Mouse (Mus musculus): ENCODE measurements around the gene Slc13a3.

The Slc13a3 gene

DNA sequence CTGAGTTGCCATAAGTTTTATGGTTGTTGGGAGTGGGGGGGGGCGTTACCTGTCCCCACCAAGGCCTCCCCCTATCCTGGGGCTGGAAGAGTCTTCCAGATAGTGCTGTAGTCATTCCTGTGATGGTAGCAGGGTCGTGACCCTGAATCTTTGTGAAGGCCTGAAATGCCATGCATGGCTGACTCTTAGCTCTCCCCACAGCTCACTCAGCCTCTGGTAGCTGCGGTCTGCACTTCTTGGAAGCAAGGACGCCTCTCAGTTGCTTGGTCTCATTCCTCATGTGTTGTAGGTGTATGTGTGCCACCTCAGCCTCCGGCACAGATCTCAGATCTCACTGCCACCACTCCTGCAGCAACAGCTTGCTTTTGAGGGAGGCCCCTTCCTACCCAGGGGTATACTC lies 2.8 kb upstream of the Slc13a3 start:
- DNase-seq (ENCODE audit: low spot score in 2 of 2): no peak

DNA sequence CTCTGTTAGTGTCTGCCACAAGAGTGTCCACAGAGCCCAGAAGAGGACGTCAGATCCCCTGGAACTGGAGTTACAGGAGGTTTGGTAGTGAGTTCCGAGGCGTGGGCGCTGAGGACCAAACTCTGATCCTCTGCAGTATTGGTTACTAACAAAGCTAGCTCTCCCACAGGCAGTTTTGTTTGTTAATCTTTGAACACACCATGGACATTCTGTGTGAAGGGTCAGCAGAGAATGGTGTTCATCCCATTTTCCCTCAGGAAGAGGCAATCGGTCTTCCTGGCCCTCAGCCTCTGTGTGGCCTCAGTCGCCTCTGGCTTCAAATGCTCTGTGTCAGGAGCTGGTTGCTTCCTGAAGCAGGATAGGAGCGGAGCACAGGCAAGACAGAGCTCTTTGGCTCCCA lies 2.4 kb upstream of the Slc13a3 start:
- no peak for DNase-seq (ENCODE audit: low spot score in 2 of 2)

DNA sequence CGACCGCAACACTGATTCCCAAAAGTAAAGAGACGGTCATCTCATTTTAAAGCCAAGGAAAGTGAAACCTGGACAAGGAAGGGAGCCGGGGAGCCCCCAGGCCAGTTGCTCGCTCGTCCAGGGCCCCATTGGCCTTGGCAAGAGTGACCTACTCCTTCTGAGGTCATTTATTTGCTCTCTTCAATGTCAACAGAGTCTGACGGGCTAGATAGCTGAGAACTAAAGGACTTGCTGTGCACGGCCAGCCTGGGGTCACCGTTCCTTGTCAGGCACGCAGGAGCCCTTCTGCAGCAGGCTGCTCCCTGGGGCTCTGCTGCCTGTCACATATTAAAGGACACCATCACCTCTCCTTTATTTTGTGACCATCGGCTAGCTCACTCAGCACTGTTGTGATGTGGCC lies 1.1 kb downstream of the Slc13a3 start:
- DNase-seq (ENCODE audit: low spot score in 2 of 2): no peak

DNA sequence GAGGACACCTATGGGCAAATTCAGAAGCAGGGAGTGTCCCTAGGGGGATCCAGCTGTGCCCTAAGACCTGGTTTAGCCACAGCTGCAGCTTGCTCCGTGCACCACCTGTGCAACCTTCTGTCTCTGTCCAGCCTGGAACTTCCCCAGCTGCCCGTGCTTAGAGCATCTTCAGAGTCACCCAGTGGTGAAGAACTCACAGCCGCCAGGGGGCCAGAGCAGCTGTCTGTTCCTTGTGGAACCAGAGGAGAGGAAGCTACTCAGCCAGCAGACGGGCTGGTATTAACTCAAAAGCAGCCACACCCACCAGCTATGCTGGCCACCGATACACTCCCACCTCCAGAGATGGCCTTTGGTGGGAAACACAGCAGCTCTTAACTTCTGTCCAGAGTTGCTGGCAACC lies 2.9 kb downstream of the Slc13a3 start:
- DNase-seq (ENCODE audit: low spot score in 2 of 2): no peak

DNA sequence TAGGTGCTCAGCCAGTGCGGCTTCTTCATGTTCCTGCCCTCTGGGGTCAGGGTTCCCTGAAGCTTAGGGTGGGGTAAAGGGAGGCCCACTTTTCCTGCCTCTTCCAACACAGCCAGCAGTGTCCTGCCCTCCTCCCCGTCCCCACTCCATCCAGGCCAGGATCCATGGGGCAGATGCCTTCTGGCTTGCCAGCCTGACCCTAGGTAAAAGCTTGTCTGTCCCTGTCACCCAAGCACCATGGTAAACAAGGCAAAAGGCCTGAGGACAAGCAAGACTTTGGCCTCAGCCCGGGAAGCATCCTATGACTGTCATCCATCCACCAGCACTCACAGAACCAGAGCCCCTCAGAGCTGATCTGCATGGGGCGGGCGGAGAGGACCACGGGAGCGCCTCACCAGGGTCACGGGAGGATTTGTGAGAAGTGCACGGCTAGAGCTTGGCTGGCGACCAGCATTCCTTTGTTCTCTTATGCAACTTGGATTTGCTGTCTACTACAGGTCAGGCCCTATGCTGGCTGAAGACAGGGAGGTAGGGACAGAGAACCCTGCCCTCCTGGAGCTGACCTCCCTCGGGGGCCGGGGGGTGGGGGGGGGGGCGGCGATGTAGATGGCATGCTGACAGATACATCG lies 5.1 kb downstream of the Slc13a3 start:
- DNase-seq (ENCODE audit: low spot score in 2 of 2): no peak

DNA sequence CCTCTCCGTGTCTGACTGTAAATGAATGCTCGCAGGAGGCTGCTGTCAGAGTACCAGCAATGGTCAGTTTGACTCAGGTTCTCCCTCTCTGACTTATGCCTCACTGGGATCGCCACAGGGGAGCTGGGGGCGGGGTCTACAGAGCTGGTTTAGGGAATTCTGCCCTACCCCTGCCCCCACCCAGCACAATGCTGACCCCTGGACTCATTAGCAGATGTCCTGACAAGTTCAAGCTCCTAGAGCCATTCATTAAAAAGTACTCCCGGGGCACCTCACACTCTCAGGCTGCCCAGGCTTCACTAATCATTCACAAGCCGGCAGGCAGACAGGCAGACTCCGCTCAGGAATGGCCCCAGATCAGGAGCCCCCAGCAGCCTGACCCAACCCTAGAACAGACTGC lies 13.4 kb downstream of the Slc13a3 start:
- no peak for DNase-seq (ENCODE audit: low spot score in 2 of 2)

DNA sequence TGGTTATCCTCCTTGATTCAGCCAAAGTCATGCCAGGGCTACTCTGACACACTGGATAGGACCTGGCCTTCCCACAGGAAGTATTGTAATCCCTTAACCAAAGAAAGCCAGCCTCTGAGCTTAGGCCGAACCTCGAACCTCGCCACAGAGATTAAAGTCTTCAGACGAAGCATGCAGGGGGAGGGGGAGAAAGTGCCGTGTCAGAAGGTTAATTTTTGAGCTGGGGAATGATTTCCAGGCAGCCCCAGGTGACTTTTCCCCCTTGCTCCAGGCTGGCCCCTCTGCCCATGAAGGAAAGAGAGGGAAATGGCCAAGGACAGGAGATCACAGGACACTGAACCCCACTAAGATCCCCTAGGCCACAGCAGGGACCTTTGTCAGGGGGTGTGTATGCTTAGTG lies 14.8 kb downstream of the Slc13a3 start:
- no peak for DNase-seq (ENCODE audit: low spot score in 2 of 2)

DNA sequence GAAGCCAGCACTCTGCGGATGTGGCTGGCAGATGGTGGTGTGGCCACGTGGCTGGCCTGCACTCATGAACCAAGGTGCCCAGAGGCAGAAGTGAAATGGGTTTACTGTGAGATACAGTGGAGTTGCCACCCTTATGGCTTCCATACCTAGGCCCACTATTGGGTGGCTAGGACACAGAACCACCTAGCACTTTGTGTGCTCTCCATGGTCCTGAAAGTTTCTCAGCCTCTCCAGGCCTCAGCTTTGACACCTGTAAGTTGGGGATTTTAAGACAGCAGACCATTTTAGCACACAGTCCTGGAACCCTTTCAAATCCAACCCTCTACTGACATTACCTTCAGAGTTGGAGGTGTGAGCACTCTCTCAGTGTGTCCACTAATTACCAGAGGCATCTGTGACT lies 16.3 kb downstream of the Slc13a3 start:
- DNase-seq (ENCODE audit: low spot score in 2 of 2): no peak

DNA sequence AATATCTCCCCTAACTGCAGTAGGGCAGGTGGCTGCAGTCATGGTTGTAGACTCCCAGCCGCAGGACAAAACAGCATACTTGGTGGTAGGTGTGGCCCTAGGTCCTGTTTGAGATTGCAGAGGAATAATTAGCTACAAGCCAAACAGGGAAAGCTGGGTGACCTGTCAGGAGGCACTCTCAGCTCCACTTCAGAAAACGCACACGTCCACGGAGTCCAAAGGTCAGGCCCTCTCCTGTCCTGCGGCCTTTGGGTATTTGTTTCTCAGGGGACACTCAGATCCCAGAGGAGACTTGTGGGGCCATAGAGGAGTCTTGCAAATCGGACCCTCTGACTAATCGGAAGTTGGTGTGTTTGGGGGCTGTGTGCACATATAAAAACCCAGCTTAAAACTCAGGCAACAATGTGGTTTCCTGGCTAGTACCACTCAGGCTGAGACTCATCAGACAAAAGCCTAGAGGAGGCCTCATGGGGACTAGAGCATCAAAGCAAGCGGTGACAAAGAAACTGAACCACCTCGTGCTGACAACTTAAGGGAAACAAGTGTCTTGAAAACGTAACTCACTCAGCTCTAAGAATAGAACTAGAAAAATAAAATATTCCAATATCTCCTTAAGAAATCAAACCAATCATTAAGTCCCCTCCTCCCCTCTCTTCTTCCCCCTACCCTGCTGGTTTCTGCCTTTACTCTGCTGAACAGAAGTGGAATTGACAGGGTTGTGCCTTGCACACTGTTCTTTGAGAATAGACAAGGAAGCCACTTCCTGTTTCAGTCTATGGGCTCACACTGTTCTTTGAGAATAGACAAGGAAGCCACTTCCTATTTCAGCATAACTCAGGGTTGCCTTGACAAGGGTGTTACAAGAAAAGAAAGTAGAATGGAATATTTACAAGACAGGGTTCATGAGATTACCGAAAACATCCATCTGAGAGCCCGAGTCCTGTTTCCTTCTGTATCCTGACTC lies 20.0 kb downstream of the Slc13a3 start:
- no peak for DNase-seq (ENCODE audit: low spot score in 2 of 2)

DNA sequence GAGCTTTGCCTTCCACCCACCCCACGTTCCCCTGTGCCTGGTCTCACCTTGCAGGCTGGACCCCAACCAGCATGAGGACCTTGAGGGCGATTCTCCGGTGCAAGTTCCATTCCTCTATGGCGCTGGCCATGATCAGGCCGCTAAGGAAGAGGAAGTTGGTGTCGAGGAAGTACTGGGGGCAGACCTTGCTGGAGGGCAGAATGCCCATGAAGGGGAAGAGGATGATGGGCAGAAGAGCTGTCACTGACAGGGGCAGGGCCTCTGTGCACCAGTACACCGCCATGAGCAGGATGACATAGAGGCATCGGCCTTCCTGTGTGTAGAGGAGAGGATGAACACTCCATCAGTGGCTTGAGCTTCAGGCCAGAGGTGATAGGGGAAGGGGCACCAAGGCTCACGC lies 24.6 kb downstream of the Slc13a3 start:
- no peak for DNase-seq (ENCODE audit: low spot score in 2 of 2)

DNA sequence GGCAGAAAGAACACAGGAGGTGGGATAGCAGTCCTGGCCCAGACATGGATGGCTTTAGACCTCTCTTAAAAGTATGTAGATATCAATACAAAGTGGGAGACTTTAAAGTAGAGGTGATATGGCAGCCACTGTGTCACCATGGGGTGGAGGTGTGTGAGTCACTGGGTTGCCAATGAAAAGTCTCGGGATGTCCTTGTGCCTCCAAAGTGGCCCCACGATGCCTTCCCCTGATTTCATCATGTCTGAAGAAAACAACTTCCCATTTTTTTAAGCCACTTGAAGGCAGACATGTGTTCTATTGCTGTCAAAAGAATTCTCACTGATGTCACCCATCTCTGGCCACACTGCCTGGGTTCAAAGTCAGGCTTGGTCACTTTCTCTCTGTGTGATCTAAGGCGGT lies 28.2 kb downstream of the Slc13a3 start:
- no peak for DNase-seq (ENCODE audit: low spot score in 2 of 2)

DNA sequence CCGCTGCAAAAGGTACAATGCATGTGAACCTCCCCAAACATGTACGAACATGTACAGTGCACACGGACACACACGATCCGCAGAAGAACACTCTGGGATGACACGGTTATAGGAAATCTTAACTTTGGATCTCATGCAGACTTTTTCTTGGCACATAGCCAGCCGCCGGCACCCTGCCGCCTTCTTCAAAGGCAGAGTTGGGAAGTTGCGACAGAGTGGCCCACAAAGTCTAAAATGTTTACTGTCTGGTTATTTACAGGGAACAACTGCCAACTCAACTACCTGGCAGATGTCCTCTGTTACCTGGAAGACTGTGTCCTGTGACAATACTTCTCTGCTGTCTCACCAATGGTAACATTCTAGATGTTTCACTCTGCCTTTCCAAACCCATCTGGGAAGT lies 30.0 kb downstream of the Slc13a3 start:
- no peak for DNase-seq (ENCODE audit: low spot score in 2 of 2)

DNA sequence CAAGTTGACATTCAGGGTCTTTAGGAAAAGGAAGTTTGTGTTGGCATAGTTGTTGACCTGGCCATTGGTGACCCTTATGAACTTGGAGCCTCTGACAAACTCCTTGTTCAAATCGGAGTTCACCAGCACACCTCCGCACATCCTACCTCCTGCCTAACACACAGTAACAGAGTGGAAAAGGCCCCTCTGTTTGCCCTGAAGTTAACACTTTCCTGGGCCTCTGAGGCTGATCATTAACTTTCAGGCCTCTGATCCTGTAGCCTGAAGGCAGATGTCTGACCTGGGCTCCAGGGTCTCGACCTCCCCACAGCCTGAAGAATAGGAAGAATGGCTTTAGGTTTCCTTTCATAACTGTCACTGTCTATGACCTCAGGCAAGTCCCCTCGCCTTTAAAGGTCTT lies 31.4 kb downstream of the Slc13a3 start:
- no peak for DNase-seq (ENCODE audit: low spot score in 2 of 2)

DNA sequence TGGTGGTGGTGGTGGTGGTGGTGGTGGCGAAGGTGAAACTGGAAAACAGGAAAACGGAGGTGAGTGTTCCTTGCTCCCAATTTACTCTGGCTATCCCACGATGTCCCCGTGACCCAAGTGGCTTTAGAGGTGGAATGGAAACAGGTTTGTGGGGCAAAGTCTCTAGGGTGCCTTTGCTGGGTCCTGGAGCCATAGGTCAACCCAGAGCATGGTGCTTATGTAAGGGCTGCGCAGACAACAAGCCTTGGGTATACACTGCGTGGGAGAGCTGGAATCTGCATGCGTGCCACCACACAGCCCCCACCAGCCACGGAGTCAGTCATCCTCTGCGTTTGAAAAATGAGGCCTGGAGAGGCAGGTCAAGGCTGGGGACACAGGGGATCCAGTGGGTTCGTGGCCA lies 33.4 kb downstream of the Slc13a3 start:
- no peak for DNase-seq (ENCODE audit: low spot score in 2 of 2)

DNA sequence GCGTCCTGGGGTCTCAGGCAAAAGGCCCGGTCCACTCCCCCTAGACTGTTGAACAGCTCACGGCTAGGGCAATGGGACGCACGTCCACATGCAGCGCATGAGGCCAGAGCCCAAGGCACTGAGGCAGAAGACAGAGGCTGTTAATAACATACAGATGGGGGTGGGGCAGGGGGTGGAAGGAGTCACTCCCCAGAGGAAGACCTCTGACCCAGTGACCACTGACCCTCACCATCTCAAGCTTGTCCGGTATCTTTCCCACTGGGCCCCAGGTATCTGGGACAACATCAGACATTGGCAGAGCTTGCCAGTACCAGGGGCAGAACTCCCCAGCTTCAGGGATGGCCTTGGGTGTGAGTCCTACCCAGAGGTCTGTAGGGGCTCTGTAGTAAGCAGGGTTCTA lies 34.1 kb downstream of the Slc13a3 start:
- DNase-seq (ENCODE audit: low spot score in 2 of 2): no peak

DNA sequence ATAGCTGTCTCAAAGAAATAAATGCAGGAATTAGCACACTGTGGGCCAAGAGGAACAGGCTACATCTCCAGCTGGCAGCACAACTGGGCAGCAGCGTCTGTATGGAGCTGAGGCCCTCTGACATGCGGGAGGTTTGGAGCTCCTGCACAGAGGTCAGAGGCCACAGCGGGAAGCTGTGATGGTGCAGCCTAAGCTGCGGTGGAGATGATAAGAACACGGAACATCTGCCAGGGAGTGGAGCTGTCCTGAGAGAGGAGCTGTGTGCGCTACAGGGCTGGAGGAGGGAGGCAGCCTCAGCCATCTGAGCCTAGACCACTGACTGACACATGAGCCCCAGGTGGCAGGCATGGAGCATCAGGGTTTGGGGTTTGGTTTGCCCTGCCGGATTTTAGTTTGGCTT lies 44.3 kb downstream of the Slc13a3 start:
- no peak for DNase-seq (ENCODE audit: low spot score in 2 of 2)

DNA sequence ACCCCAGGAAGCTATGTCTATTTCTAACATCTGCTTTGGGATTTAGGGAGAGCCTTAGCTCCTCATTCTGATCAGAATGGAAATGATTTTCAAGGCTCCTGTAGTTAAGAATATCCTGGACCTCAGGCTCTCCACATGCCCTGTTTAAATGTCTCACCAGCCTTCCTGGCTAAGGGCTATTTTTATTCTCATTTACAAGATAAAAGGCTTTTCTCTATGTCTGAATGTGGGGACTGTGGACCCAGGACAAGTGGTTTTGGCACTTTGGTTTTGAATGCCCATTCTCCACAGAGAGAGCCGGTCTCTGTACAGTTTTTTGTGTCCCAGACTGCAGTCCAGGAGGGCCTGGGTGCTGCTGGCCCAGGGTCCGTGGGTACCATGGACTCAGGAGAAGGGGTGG lies 52.8 kb downstream of the Slc13a3 start:
- DNase-seq (ENCODE audit: low spot score in 2 of 2): no peak

DNA sequence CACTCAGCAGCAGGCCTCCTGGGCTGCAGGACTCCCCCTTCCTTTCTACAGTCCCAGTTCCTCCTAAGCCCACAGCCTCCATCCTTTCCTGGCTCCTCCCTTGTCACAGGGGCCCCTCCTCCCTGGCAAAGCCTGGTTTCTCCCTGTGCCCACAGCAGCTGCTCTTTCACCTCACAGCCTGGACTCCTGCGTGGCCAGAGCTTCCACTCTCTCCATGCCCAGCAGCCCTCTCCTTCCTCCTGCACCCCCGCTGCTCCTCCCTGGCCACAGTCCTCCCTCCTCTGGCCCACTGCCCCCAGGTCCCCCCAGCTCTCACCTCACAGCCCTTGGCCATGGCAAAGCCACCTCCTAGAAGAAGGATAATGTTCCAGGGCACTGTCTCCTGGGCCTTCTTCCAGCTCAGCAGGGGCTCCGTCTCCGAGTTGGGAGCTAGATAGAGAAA lies 53.3 kb downstream of the Slc13a3 start:
- DNase-seq (ENCODE audit: low spot score in 2 of 2): peak in 1 of 2 experiments; percentile 39

DNA sequence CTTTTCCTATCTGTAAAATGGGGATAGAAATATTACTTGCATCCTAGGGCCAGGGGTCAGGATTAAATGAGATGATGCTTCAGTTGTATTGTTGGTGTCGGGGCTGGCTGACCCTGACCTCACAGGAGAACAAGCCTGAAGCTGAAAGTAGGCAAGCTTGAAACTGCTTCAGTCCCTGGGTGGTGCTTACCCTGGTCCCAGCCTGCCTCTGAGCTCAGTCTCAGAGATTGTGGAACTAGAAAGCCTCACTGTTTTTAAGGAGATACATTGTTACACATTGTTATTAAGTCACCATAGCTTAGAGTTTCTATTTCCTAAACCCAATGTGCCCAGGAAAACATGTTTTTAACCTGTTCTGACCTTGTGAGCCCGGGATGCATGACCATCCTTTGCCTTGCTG lies 54.5 kb downstream of the Slc13a3 start:
- DNase-seq (ENCODE audit: low spot score in 2 of 2): no peak

DNA sequence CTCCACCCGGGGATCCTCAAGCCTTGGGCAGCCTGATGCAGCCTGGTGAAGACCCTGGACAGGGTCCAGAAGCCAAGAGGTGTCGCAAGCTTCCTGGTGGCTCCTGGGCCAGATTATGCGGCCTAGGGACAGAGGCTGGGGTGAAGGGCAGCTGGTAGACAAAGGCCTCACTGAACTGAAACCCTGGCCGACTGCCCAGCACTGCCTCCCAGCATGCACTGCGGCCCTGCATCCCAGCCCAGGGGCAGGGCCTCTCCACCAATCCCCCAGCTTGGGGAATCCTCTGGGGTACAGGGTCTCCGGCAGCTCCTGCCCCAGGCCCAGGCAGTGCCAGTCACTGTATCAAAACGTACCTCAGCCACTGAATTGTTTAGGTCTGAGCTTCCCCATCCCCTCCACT lies 55.7 kb downstream of the Slc13a3 start:
- DNase-seq (ENCODE audit: low spot score in 2 of 2): peak; percentile 49 to 78

DNA sequence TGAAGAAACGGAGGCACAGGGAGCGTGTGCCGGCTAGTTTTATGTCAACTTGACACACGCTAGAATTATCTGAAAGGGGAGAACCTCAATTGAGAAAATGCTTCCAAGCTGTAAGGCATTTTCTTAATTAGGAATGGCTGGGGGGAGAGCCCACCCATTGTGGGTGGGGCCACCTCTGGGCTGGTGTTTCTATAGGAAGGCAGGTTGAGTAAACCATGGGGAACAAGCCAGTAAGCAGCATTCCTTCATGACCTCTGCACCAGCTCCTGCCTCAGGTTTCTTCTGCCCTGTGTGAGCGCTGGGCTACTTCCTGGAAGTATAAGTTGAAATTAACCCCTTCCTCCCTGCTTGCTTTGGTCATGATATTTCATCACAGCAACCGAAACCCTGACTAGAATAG lies 57.2 kb downstream of the Slc13a3 start:
- DNase-seq (ENCODE audit: low spot score in 2 of 2): no peak

DNA sequence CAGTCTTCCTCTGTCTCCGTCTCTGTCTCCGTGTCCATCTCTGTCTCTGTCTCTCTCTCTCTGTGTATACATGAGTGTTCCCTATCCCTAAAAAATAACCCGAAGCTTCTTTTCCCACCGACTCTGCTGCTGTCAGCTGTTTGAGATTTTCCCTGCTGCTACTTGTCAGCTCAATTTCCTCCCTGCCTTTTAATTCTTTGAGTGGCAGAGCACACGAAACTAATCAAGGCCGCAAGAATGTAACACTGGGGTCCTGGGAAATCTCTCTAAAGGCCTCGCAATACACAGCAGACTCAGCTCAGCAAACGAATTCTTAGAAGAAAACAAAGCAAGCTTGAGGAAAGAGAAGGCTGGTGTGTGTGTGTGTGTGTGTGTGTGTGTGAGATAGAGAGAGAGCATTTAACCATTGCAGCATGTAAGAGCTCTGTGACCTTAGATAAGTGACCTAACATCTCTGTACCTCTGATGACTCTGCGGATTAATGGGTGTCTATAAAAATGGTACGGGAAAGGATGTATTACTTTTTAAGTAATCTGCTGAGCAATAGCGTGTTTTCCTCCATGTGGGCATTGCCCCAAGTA lies 57.8 kb downstream of the Slc13a3 start:
- no peak for DNase-seq (ENCODE audit: low spot score in 2 of 2)

DNA sequence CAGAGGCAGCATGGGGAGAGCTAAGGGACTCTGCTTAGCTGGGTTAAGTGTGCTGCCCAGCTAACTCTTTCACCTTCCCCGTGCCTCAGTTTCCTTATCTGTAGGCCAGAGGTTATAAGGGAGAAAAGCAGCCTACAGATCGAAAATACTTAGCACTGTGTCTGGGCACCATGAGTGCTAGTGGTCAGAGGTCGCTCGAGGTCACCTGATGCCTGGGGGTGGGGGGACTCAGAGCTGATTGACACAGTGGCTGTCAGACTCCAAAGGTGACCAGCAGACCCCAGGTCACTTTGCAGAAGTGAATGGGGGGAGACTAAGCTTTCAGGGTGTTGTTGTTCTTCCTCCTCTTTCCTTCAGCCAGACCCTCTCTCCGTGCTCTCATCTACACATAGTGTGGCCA lies 58.7 kb downstream of the Slc13a3 start:
- no peak for DNase-seq (ENCODE audit: low spot score in 2 of 2)

Data from left cerebral cortex, adult 9 months (tissue).